Mouse (Mus musculus) bone marrow macrophage, adult 2 months (primary cell): Measurements from ENCODE around the gene Ptprk.

Experiments
- CTCF ChIP-seq: IDR thresholded peaks from 2 replicates; pipeline ENCODE4 v1.5.1; 2012; ENCODE audit warnings: low read depth, mild to moderate bottlenecking, low read length, moderate library complexity
- POLR2A ChIP-seq: IDR thresholded peaks from 2 replicates; pipeline ENCODE4 v1.6.1; 2012; ENCODE audit warnings: mild to moderate bottlenecking, low read depth, low read length, borderline replicate concordance

DNA sequence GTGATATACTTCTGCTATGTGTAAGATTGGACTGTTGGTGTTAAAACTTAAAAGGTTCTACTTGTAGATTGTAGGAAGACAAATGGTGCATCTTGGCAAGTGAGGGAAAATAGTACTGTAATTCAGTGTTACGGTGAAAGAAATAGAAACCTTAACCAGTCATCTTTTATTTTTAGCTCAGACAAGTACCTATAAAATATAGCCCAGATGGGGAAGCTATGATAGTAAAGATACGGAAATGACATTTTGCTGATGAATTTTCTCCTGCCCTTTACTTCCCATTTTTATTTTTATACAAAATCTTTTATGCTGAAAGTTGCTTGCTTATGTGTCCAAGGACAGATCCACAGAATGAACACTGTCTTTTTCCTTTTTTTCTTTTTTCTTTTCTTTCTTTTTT is 248.4 kb downstream of the Ptprk start:
- TF ChIP-seq CTCF (no peak), POLR2A (no peak)
